In the genomic region with DNA sequence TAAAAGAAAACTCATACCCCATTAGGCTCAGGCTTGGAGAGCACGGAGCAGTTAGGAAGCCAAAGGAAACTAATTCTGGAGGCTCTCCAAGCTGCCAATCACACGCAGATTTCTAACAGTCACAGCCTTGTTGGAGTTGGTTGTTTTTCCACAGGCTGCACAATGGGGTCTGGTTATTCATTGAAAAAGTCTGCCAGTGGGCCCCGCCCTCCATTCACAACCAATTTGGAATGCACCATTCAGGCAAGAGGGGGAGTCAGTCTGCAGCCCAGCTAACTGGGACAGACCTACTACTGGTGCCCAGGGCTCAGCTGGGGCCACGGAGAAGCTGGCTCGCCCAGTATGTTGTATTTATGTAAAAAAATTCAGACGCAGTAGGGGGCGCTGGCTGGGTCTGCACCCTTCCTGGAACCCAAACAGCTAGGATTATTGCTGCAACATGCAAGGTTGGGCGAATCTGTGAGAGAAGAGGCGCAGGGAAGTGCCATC, we compare ENCODE assay signal across 8 mouse cellular contexts. TPM values are rescaled to one million over a fixed set of nuclear protein-coding genes. Genes with fewer than 3 reads are reported as not detected.
DNase-seq lines count a peak whose midpoint lies in the region; ATAC-seq and TF ChIP-seq lines count a peak whose summit lies in the region.

No protein-coding gene starts in this region.

- TF ChIP-seq CTCF in ES-Bruce4 (IDR thresholded peaks at IDR 0.05; ENCODE audit: low read depth, low read length) = no peak
- peak; percentile 29 for TF ChIP-seq CTCF in heart, postnatal 0 days (IDR thresholded peaks at IDR 0.05; ENCODE audit: low read depth)
- TF ChIP-seq CTCF in midbrain, postnatal 0 days (IDR thresholded peaks at IDR 0.05) = peak; percentile 68

- H3K4me1 ChIP-seq in ES-Bruce4 (ENCODE audit: control insufficient read depth, insufficient read depth, low read length) = peaks cover 6% of the 10 kb centered on the region
- H3K4me1 ChIP-seq in forebrain, embryonic 14.5 days (ENCODE audit: control insufficient read depth, insufficient read depth, low read length) = peaks cover 24% of the 10 kb centered on the region
- H3K4me1 ChIP-seq in heart, postnatal 0 days (ENCODE audit: control insufficient read depth, insufficient read depth) = peaks cover 18% of the 10 kb centered on the region
- 0 out of 2 replicates have a peak, but pooled peaks cover 3% of the 10 kb centered on the region for H3K4me1 ChIP-seq in midbrain, postnatal 0 days (ENCODE audit: insufficient read depth, low read length)

- H3K4me3 ChIP-seq in ES-Bruce4 (ENCODE audit: low read depth, low read length) = peak overlapping the region; percentile 50
- H3K4me3 ChIP-seq in forebrain, embryonic 14.5 days (ENCODE audit: low read depth, low read length) = no peak overlapping the region
- H3K4me3 ChIP-seq in heart, postnatal 0 days (ENCODE audit: low read depth, low read length) = peak overlapping the region; percentile 14
- peak overlapping the region; percentile 27 for H3K4me3 ChIP-seq in midbrain, postnatal 0 days (ENCODE audit: low read depth, low read length)

- peak; percentile 82 for DNase-seq in cerebellum, adult 11-12 months
- DNase-seq in forebrain, embryonic 14.5 days (ENCODE audit: low spot score) = peak; percentile 98
- peak; percentile 90 for DNase-seq in heart, postnatal 0 days (ENCODE audit: low spot score)
- peak; percentile 90 to 94 for DNase-seq in kidney, postnatal 25 days
- peak; percentile 73 for DNase-seq in liver
- DNase-seq in midbrain, postnatal 0 days (ENCODE audit: low spot score) = peak; percentile 96
- DNase-seq in thymus, postnatal 0 days (ENCODE audit: low spot score) = peak; percentile 46

- no peaks in the 10 kb centered on the region for H3K9me3 ChIP-seq in ES-Bruce4 (replicated peaks; ENCODE audit: control insufficient read depth, insufficient read depth, low read length, poor library complexity, severe bottlenecking)
- H3K9me3 ChIP-seq in forebrain, embryonic 14.5 days (replicated peaks; ENCODE audit: control insufficient read depth, low read length) = no peaks in the 10 kb centered on the region
- H3K9me3 ChIP-seq in heart, postnatal 0 days (replicated peaks; ENCODE audit: control insufficient read depth, low read length) = no peaks in the 10 kb centered on the region
- H3K9me3 ChIP-seq in midbrain, postnatal 0 days (ENCODE audit: low read length) = no peaks in the 10 kb centered on the region

- peak; percentile 81 for TF ChIP-seq EP300 in ES-Bruce4 (IDR thresholded peaks at IDR 0.05; ENCODE audit: insufficient read depth, low read depth, low read length)
- no peak for TF ChIP-seq EP300 in heart, postnatal 0 days (IDR thresholded peaks at IDR 0.05; ENCODE audit: low read depth)

- H3K36me3 ChIP-seq in ES-Bruce4 (ENCODE audit: control insufficient read depth, insufficient read depth, low read length, poor library complexity, severe bottlenecking) = peaks cover 32% of the 10 kb centered on the region
- no peaks in the 10 kb centered on the region for H3K36me3 ChIP-seq in forebrain, embryonic 14.5 days (ENCODE audit: control insufficient read depth, insufficient read depth, low read length)
- no peaks in the 10 kb centered on the region for H3K36me3 ChIP-seq in heart, postnatal 0 days (replicated peaks; ENCODE audit: control insufficient read depth, insufficient read depth, low read length)
- no peaks in the 10 kb centered on the region for H3K36me3 ChIP-seq in midbrain, postnatal 0 days (ENCODE audit: insufficient read depth, low read length)

- H3K27ac ChIP-seq in ES-Bruce4 (ENCODE audit: insufficient read depth, low read length) = peak overlapping the region; percentile 98
- no peak overlapping the region for H3K27ac ChIP-seq in forebrain, embryonic 14.5 days (ENCODE audit: low read depth, low read length)
- peak overlapping the region; percentile 36; the same call in 1 of the 2 replicates for H3K27ac ChIP-seq in heart, postnatal 0 days (ENCODE audit: low read depth)
- H3K27ac ChIP-seq in midbrain, postnatal 0 days (ENCODE audit: low read depth, low read length) = peak overlapping the region; percentile 21

- H3K27me3 ChIP-seq in ES-Bruce4 (ENCODE audit: control insufficient read depth, insufficient read depth, low read length, poor library complexity, severe bottlenecking) = no peaks in the 10 kb centered on the region
- peaks cover 4% of the 10 kb centered on the region; the same call in 1 of the 2 replicates for H3K27me3 ChIP-seq in forebrain, embryonic 14.5 days (replicated peaks; ENCODE audit: control insufficient read depth, insufficient read depth, low read length)
- H3K27me3 ChIP-seq in heart, postnatal 0 days (ENCODE audit: control insufficient read depth, insufficient read depth, low read length) = no peaks in the 10 kb centered on the region
- H3K27me3 ChIP-seq in midbrain, postnatal 0 days (ENCODE audit: insufficient read depth, low read length) = 0 out of 2 replicates have a peak, but pooled peaks cover 7% of the 10 kb centered on the region

- peak; percentile 94 for ATAC-seq in forebrain, embryonic 14.5 days
- peak; percentile 91 for ATAC-seq in heart, postnatal 0 days (ENCODE audit: insufficient read depth, low read depth)
- ATAC-seq in midbrain, postnatal 0 days (ENCODE audit: low FRiP score) = peak; percentile 90

- peak overlapping the region; percentile 57 for H3K9ac ChIP-seq in ES-Bruce4 (ENCODE audit: low read depth, poor library complexity, severe bottlenecking)
- H3K9ac ChIP-seq in forebrain, embryonic 14.5 days (ENCODE audit: low read length) = no peak overlapping the region
- no peak overlapping the region for H3K9ac ChIP-seq in heart, postnatal 0 days (replicated peaks; ENCODE audit: low read depth, low read length)
- peak overlapping the region; percentile 36; the same call in 1 of the 2 replicates for H3K9ac ChIP-seq in midbrain, postnatal 0 days (replicated peaks; ENCODE audit: low read length, poor library complexity, severe bottlenecking)

- peak overlapping the region; percentile 40 for H3K4me2 ChIP-seq in forebrain, embryonic 14.5 days (ENCODE audit: low read length)
- peak overlapping the region; percentile 50 for H3K4me2 ChIP-seq in heart, postnatal 0 days (ENCODE audit: low read depth, low read length)
- peak overlapping the region; percentile 52 for H3K4me2 ChIP-seq in midbrain, postnatal 0 days (ENCODE audit: low read depth, low read length, poor library complexity, severe bottlenecking)

- no peak for TF ChIP-seq POLR2A in ES-Bruce4 (IDR thresholded peaks at IDR 0.05; ENCODE audit: insufficient read depth, low read length)

- WGBS in forebrain, embryonic 14.5 days = under 1% methylated on average over 9 of the region's 9 CpGs
- 5% methylated on average over 9 of the region's 9 CpGs for WGBS in heart, postnatal 0 days
- 2% methylated on average over 9 of the region's 9 CpGs for WGBS in midbrain, postnatal 0 days

RNA-seq across cellular contexts. Expression of gene Etv5, which starts 10.6 kb away (rescaled TPM):
- polyA plus RNA-seq in ES-Bruce4 (2011; ENCODE audit: insufficient read depth, insufficient read length, low read depth, missing spikeins) = 130 and 133 TPM in 2 replicates
- 17.8 and 20.7 TPM in 2 replicates for polyA plus RNA-seq in forebrain, embryonic 14.5 days (2014; fragmentation: Nextera tagmentation; extraction: Ambion mirVana)
- total RNA-seq in heart, postnatal 0 days (2014; rRNA removed; ENCODE audit: low replicate concordance) = 14.8 and 23.2 TPM in 2 replicates
- 7.4 and 7.7 TPM in 2 replicates for polyA plus RNA-seq in heart, postnatal 0 days (2015; fragmentation: Nextera tagmentation; extraction: Ambion mirVana)
- total RNA-seq in midbrain, postnatal 0 days (2014; rRNA removed) = 25.9 and 38.2 TPM in 2 replicates
- 17.9 and 20.7 TPM in 2 replicates for polyA plus RNA-seq in midbrain, postnatal 0 days (2015; fragmentation: Nextera tagmentation; extraction: Ambion mirVana)
- polyA plus RNA-seq in thymus, postnatal 0 days (2015; fragmentation: Nextera tagmentation; extraction: Ambion mirVana) = 12.1 and 14.7 TPM in 2 replicates

Comparison
In these comparisons a context has a peak if more than half of its experiments do, and no peak if none do; other contexts are left out.
1. H3K9ac ChIP-seq: peak in ES-Bruce4 (single experiment) and midbrain, postnatal 0 days (single experiment); none in forebrain, embryonic 14.5 days (single experiment) and heart, postnatal 0 days (single experiment).
2. DNase-seq: peak in every context shown above with its lines; median percentile 98 in forebrain, embryonic 14.5 days; 96 in midbrain, postnatal 0 days; 92 in kidney, postnatal 25 days; 90 in heart, postnatal 0 days; 82 in cerebellum, adult 11-12 months; 73 in liver; 46 in thymus, postnatal 0 days.
3. Peak in every context shown above with its lines, with median percentiles within 50 percentile points of each other: ATAC-seq and H3K4me2 ChIP-seq.